In the genomic region with DNA sequence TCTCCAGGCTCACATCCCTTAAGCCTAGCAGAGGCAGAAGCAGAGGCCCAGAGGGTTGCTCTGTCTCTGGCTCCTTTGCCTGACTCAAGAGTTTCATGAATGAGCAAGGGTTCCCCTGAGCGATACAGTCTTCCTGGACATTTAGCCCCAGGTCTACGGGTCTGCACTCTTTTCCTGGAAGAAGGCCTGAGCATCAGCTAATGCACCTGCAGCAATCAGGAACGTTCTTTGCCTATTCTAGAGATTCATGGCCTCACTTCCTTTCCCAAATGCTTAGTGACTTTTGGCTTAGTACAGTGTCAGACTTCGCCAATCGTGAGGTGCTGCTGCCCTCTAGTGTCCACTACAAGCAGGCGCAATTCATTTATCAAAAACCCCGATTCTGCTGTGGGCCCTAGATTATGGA, we compare ENCODE assay signal across 8 mouse cellular contexts.
DNase-seq lines count a peak whose midpoint lies in the region; ATAC-seq and TF ChIP-seq lines count a peak whose summit lies in the region.

No protein-coding gene starts in this region.

- H3K4me3 ChIP-seq in G1E (ENCODE audit: low read depth, low read length) = no peak overlapping the region
- H3K4me3 ChIP-seq in cerebellum, adult 2 months (replicated peaks; ENCODE audit: insufficient read depth, low read depth, low read length) = no peak overlapping the region
- no peak overlapping the region for H3K4me3 ChIP-seq in kidney, embryonic 14.5 days (ENCODE audit: low read length)
- no peak overlapping the region for H3K4me3 ChIP-seq in liver, postnatal 0 days (ENCODE audit: low read depth, low read length)
- no peak overlapping the region for H3K4me3 ChIP-seq in neural tube, embryonic 14.5 days (ENCODE audit: low read depth, low read length)

- peaks cover 15% of the 10 kb centered on the region for H3K36me3 ChIP-seq in G1E (replicated peaks)
- H3K36me3 ChIP-seq in kidney, embryonic 14.5 days (ENCODE audit: control insufficient read depth, insufficient read depth, low read length) = peaks cover 6% of the 10 kb centered on the region; the same call in 1 of the 2 replicates
- peaks cover 10% of the 10 kb centered on the region for H3K36me3 ChIP-seq in liver, postnatal 0 days (replicated peaks; ENCODE audit: insufficient read depth, low read length)
- peaks cover 8% of the 10 kb centered on the region; the same call in 1 of the 2 replicates for H3K36me3 ChIP-seq in neural tube, embryonic 14.5 days (ENCODE audit: control insufficient read depth, insufficient read depth, low read length)

- 14% methylated on average over 7 of the region's 7 CpGs for WGBS in cerebellum, adult 2 months
- 17% methylated on average over 7 of the region's 7 CpGs for WGBS in kidney, embryonic 14.5 days
- 19% methylated on average over 7 of the region's 7 CpGs for WGBS in liver, postnatal 0 days (ENCODE audit: insufficient replicate concordance)
- WGBS in neural tube, embryonic 14.5 days = 18% methylated on average over 7 of the region's 7 CpGs

- no peak overlapping the region for H3K4me2 ChIP-seq in kidney, embryonic 14.5 days (replicated peaks; ENCODE audit: low read depth, low read length)
- no peak overlapping the region for H3K4me2 ChIP-seq in liver, postnatal 0 days (ENCODE audit: low read depth, low read length)
- no peak overlapping the region for H3K4me2 ChIP-seq in neural tube, embryonic 14.5 days (ENCODE audit: low read depth, low read length)

- TF ChIP-seq CTCF in G1E (IDR thresholded peaks at IDR 0.05; ENCODE audit: low read depth, low read length) = peak; percentile 85
- TF ChIP-seq CTCF in cerebellum, adult 2 months (IDR thresholded peaks at IDR 0.05; ENCODE audit: borderline replicate concordance, insufficient read depth, low read depth, low read length) = peak; percentile 95
- peak; percentile 97 for TF ChIP-seq CTCF in liver, postnatal 0 days (IDR thresholded peaks at IDR 0.05; ENCODE audit: low read depth)

- no peak overlapping the region for H3K27ac ChIP-seq in cerebellum, adult 2 months (ENCODE audit: insufficient read depth, low read length)
- no peak overlapping the region for H3K27ac ChIP-seq in kidney, embryonic 14.5 days (ENCODE audit: low read depth, low read length)
- no peak overlapping the region for H3K27ac ChIP-seq in liver, postnatal 0 days (ENCODE audit: low read depth)
- H3K27ac ChIP-seq in neural tube, embryonic 14.5 days (ENCODE audit: low read depth, low read length) = no peak overlapping the region

- no peaks in the 10 kb centered on the region for H3K27me3 ChIP-seq in G1E (ENCODE audit: insufficient read depth, low read length)
- H3K27me3 ChIP-seq in cerebellum, adult 2 months (ENCODE audit: control insufficient read depth, insufficient read depth, low read length) = no peaks in the 10 kb centered on the region
- H3K27me3 ChIP-seq in kidney, embryonic 14.5 days (ENCODE audit: control insufficient read depth, insufficient read depth, low read length) = no peaks in the 10 kb centered on the region
- H3K27me3 ChIP-seq in liver, postnatal 0 days (ENCODE audit: insufficient read depth, low read length) = no peaks in the 10 kb centered on the region
- H3K27me3 ChIP-seq in neural tube, embryonic 14.5 days (ENCODE audit: control insufficient read depth, insufficient read depth, low read length) = no peaks in the 10 kb centered on the region

- H3K9ac ChIP-seq in kidney, embryonic 14.5 days (ENCODE audit: low read depth, low read length) = no peak overlapping the region
- no peak overlapping the region for H3K9ac ChIP-seq in liver, postnatal 0 days (replicated peaks)
- H3K9ac ChIP-seq in neural tube, embryonic 14.5 days (replicated peaks; ENCODE audit: low read depth, low read length) = no peak overlapping the region

- no peak for TF ChIP-seq EP300 in liver, postnatal 0 days (IDR thresholded peaks at IDR 0.05; ENCODE audit: low read depth)

- DNase-seq in B cell, adult 2 months = peak; percentile 73 to 75
- peak; percentile 45 for DNase-seq in G1E (ENCODE audit: low spot score)
- peak; percentile 54 to 61 for DNase-seq in cerebellum, adult 2 months
- DNase-seq in forelimb bud, embryonic 11.5 days (ENCODE audit: low read depth, low spot score) = peak; percentile 72
- peak; percentile 61 for DNase-seq in liver, postnatal 0 days
- DNase-seq in urinary bladder, adult 2 months (ENCODE audit: low spot score) = no peak

- peaks cover 3% of the 10 kb centered on the region; the same call in 1 of the 2 replicates for H3K4me1 ChIP-seq in G1E (ENCODE audit: insufficient read depth, low read depth, low read length)
- peaks cover 5% of the 10 kb centered on the region; the same call in 1 of the 2 replicates for H3K4me1 ChIP-seq in cerebellum, adult 2 months (ENCODE audit: control insufficient read depth, insufficient read depth, low read length)
- no peaks in the 10 kb centered on the region for H3K4me1 ChIP-seq in kidney, embryonic 14.5 days (ENCODE audit: control insufficient read depth, insufficient read depth, low read length)
- no peaks in the 10 kb centered on the region; the same call in 1 of the 2 replicates for H3K4me1 ChIP-seq in liver, postnatal 0 days (ENCODE audit: insufficient read depth)
- H3K4me1 ChIP-seq in neural tube, embryonic 14.5 days (ENCODE audit: control insufficient read depth, insufficient read depth, low read length) = no peaks in the 10 kb centered on the region

- ATAC-seq in G1E (ENCODE audit: extremely low read depth, insufficient number of reproducible peaks, low FRiP score, poor library complexity, severe bottlenecking) = peak; percentile 15; the same call in 1 of the 2 replicates
- peak; percentile 68; the same call in 1 of the 2 replicates for ATAC-seq in kidney, embryonic 14.5 days (ENCODE audit: low FRiP score, low TSS enrichment)
- ATAC-seq in liver, postnatal 0 days = peak; percentile 63
- peak; percentile 81 for ATAC-seq in neural tube, embryonic 14.5 days (ENCODE audit: low read depth)

- TF ChIP-seq POLR2A in cerebellum, adult 2 months (IDR thresholded peaks at IDR 0.05; ENCODE audit: borderline replicate concordance, insufficient read depth, low read length) = no peak

- H3K9me3 ChIP-seq in G1E (replicated peaks) = peaks cover 7% of the 10 kb centered on the region
- H3K9me3 ChIP-seq in kidney, embryonic 14.5 days (ENCODE audit: control insufficient read depth, low read length) = no peaks in the 10 kb centered on the region
- H3K9me3 ChIP-seq in liver, postnatal 0 days (ENCODE audit: low read length) = no peaks in the 10 kb centered on the region
- H3K9me3 ChIP-seq in neural tube, embryonic 14.5 days (ENCODE audit: control insufficient read depth, low read length) = no peaks in the 10 kb centered on the region

Comparison
In these comparisons a context has a peak if more than half of its experiments do, and no peak if none do; other contexts are left out.
1. ATAC-seq: peak in every context shown above with its lines; median percentile 81 in neural tube, embryonic 14.5 days; 68 in kidney, embryonic 14.5 days; 63 in liver, postnatal 0 days; 15 in G1E.